Mouse (Mus musculus): ENCODE measurements around the gene Hinfp.

GRCm38 (mm10) chr9:44256213-44256612, 49.3 kb downstream of the Hinfp start:
- TF ChIP-seq POLR2A (IDR thresholded peaks at IDR 0.05; ENCODE audit: extremely low read depth, insufficient read depth, low read length) (no peak), CTCF (IDR thresholded peaks at IDR 0.05; ENCODE audit: low read depth, low read length) (no peak)
